Mouse (Mus musculus) testis, postnatal 10 days (tissue): ENCODE measurements around the gene Mrpl55.

Experiments used
- DNase-seq: peaks from one replicate; pipeline ENCODE4 v3.0.0; 2021; ENCODE audit warnings: low spot score

Gene Mrpl55

GRCm38 (mm10) chr11:59191231-59192058 lies 10.8 kb upstream of the Mrpl55 start:
- DNase-seq, result peak; percentile 90

DNA sequence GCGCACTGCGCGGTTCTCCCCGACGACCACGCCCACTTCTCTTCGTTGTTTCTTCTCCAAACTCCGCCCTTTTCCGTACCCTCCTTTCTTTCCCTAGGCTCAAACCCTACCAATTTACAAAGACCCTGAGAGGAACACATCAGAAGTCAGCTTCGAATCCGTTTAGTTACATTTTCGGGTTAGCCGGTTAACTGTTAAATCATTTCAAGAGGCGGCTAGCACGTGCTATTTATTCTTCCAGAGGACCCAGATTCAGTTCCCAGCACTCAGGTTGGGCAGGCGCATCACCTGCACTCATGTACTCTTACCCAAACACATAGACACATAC lies 10.3 kb upstream of the Mrpl55 start, which contains the start of gene Guk1:
Guk1 (minus strand) TSS at position 154 of the 328 bp plus-strand sequence.
- no peak for DNase-seq

DNA sequence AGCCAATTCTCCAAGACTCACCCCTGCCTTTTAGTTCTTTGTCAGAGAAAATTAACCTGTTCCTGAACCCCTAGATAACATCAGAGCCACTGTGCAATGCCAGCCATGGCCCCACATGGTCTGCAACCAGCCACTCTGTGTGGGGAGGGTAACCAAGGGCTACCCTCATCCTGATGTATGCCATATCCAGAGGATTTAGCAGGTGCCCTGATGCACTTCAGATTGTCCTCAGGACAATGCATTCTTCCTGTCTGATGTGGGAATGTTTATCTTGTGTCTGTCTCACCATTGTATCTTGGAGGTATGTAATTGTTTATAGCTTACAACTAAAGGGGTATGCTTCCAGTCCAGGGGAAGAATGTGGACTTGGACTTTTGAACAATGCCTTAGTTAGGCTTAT lies 6.1 kb upstream of the Mrpl55 start:
- no peak for DNase-seq

DNA sequence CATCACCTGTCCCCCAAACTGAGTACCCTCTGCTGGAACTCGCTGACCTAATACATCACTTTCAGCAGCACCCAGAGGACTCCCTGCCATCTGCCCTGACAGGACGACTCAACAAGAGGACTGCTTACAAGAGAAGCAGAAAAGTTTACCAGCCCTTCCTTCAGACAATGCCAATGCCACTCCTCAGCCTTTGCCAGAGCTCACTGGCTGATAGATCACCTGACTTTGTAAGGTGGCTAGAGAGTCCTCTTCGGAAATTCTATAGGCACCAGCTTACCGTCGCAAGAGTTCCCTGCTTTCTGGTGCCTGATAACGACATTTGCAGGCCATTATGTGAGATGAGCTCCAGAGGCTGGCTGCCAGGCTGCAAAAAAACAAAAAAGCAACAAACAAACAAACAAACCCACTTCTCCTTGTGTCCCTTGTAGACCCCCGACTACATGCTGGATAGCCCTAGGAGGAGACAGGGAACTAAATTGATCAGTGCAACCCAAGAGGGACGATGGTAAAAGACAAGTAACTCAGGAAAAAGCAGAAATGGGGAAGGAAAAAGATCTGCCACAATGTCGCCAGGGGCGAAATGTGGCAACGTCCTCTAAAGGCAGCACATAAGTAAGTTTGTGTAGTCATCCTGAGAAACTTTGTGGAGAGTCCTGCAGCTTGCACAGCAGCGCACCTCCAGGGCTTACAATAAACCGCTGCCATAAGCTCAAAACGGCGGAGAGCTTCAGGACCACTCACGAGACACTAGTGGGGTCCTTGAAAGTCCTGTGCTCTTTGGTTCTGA lies 877 bp upstream of the Mrpl55 start:
- no peak for DNase-seq

DNA sequence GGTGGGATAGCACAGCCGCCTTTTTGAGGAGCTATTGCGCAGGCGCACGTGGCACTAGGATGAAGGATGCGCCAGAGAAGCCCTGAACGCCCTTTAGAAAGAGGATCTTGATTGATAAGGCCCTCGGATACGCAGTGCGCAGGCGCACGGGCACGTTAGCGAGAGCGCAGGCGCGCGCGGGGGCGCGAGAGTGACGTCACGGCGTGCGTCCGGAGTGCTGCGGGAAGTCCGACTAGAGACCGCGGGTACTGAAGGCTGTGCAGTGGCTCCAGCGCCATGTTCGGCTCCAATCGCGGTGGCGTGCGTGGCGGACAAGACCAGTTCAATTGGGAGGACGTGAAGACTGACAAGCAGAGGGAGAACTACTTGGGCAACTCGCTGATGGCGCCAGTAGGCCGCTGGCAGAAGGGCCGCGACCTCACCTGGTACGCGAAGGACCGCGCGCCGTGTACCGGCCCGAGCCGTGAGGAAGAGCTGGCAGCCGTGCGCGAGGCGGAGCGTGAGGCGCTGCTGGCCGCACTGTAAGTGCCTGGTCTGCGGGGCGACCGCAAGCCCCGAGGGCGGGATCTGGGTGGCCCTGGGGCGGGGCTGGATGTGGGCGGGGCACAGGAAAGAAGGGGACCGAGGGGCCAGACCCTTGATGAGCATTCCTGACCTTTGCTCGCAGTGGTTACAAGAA lies 6.0 kb downstream of the Mrpl55 start, which contains the start of gene 2310033P09Rik:
2310033P09Rik (plus strand) TSS at position 169 of the 679 bp plus-strand sequence.
- peak; percentile 95 for DNase-seq

- peak; percentile 84 for DNase-seq
Observed at GRCm38 (mm10) chr11:59209003-59209441, 6.7 kb downstream of the Mrpl55 start.

GRCm38 (mm10) chr11:59209580-59209979 lies 7.3 kb downstream of the Mrpl55 start:
- DNase-seq, result peak; percentile 73

GRCm38 (mm10) chr11:59210020-59210419 lies 7.7 kb downstream of the Mrpl55 start:
- DNase-seq, result peak; percentile 37

GRCm38 (mm10) chr11:59211561-59211960 lies 9.3 kb downstream of the Mrpl55 start:
- peak; percentile 42 for DNase-seq

DNA sequence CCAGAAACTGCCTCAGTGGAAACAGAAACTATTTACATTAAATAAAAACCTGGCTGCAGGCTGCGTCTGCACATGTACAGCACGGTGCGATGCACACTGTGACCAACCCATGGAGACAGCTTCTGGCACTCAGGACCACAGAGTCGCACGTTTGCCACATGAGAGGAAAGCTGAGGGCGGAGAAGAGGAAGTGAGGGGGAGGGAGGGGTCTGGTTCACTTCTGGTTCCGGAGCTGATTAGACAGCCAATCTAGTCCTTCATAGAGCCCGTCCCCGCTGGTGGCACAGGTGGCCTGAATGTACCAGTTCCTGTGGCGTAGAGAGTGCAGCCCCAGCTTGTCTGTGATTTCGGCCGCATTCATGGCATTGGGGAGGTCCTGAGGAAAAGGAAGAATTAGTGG lies 10.0 kb downstream of the Mrpl55 start:
- peak; percentile 42 for DNase-seq

- peak; percentile 59 for DNase-seq
Observed at GRCm38 (mm10) chr11:59212892-59213494, 10.7 kb downstream of the Mrpl55 start.

- DNase-seq, result no peak
Observed at GRCm38 (mm10) chr11:59216955-59217354, 14.7 kb downstream of the Mrpl55 start.

DNA sequence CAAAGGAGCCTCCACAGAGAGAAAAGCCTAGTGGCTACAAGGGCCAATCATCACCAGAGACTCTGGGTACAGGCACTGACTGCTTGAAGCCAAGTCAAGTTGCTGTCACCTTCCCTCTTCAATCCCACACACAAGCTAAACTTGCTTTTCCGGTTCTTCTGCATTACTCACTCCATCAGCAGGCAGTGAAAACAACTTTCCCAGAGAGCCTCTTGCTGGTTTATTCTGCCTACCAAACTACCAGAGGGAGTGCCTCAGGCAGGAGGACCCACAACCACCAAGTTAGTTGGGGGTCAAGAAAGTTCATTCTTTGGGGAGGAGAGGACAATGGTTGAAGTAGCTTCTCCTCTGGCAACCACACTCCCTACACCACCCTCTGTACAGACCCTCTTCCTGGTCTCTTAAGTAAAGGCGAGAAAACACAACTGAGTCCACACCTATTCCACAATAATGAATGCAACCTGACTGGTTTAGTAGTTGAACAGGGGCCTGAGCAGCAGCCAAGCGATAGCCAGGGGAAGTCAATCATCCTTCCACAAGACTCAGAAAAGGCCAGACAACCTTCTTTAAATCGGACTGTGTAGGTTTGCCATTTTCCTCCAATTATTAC lies 16.2 kb downstream of the Mrpl55 start:
- no peak for DNase-seq

- DNase-seq, result peak; percentile 60
Observed at GRCm38 (mm10) chr11:59219064-59219463, 16.8 kb downstream of the Mrpl55 start.

- no peak for DNase-seq
Observed at GRCm38 (mm10) chr11:59221604-59222003, 19.3 kb downstream of the Mrpl55 start.

DNA sequence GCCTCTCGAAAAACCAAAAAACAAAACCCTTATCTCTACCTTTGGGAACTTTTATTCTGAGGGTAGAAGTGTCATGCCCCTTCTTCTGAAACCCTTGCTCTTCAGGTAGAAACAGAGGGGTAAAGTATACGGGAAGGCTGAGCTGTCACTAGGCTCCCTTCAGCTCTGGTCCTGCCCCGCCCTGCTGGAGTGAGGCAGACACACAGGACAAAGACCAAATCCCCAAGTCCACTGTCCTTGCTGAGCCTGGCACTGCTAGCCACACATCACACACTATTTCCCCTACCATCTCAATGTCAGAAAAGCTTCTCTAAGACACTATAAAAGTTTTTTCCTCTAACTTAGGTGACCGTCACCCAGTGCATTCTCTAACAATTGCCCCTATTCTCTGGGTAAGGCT lies 20.0 kb downstream of the Mrpl55 start:
- DNase-seq, result no peak

DNA sequence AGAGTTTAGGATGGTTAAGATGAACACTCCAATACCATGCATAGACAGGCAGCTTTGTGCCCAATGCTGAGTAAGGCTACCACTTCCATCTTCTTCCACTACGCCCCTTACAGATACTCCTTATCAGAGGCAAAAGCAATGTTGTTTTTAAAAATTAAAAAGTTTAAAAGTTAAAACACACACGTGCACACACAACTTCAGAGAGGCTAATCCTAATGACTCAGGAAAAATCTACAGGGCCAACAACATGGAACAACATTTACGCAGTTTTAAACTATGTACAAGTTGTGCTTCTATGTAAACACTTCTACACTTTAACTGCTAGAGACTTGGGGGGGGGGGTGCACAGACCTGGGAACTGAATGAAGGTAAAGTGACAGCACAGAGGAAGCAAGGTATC lies 21.7 kb downstream of the Mrpl55 start:
- no peak for DNase-seq

DNA sequence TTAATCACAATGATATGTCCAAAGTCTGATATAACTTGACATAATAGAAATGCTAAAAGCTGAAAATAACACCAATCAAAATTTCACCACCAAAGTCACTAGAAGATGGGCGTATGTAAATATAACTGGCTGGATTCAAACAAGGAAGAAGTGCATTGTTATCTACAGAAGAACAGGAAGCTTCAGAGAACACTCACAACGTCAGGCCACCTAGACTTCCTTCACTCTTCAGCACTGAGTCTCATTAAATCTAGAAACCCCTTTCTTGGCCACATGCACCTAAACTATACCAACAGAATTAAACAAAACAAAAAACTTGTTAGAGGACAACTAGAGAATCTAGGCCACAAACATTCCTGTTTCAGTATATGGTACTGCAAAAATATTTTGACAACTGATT lies 22.2 kb downstream of the Mrpl55 start:
- no peak for DNase-seq

GRCm38 (mm10) chr11:59225167-59225566 lies 22.9 kb downstream of the Mrpl55 start:
- DNase-seq, result no peak

- DNase-seq, result no peak
Observed at GRCm38 (mm10) chr11:59226251-59226650, 24.0 kb downstream of the Mrpl55 start.

DNA sequence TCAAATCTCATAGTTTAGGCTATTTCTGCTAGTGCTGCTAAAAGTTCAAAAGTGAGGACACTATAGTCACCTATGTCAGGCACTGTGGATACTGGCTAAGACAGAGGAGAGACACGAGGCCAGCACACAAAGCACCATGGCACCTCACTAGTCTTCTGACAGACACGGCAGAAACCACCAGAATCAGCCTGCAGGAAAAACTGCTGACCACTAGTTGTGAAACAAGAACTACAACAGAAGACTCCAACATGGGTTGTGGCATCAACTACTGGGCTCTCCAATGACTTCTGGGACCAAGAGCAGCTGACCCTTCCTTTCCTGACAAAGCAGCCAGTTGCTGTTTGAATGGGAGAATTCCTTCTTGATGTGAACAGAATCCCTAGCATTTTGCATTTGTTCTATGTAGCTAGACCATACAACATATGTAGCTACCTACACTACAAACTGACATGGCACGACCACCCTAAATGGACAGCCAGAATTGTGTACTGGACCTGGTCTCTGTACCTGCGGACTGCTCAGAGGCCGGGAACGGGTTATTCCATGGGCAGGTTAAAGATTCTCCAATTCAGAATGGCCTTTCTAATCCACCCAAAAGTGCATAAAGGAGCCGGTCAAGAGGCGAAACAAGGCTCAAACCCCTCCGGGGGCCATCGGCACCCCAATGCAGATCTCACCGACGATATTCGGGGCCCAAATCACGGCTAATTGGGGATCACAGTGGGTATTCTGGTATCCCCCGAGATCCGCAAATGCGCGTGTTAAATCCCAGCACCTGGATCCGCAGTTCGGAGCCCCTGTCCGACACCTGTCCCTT lies 24.7 kb downstream of the Mrpl55 start:
- DNase-seq, result no peak
